Mouse (Mus musculus): Measurements from ENCODE around the gene Syna.

GRCm38 (mm10) chr5:134584798-134585197 lies 24.8 kb upstream of the Syna start:
- TF ChIP-seq CTCF (IDR thresholded peaks at IDR 0.05; ENCODE audit: low read depth), result no peak
- no peak for TF ChIP-seq EP300 (optimal IDR thresholded peaks at IDR 0.05)
